Mouse (Mus musculus) ovary, adult 18-20 months (tissue): ENCODE data around the gene Phkg1.
"Not testable (repeated sequence)": the region's sequence is repeated elsewhere in the genome, so short reads cannot be mapped to it uniquely, and the experiment has no call there.

Source experiments
- DNase-seq: peaks from one replicate; pipeline ENCODE4 v3.0.0; 2022; ENCODE audit warnings: low spot score, mixed read lengths

Phkg1 gene

DNA sequence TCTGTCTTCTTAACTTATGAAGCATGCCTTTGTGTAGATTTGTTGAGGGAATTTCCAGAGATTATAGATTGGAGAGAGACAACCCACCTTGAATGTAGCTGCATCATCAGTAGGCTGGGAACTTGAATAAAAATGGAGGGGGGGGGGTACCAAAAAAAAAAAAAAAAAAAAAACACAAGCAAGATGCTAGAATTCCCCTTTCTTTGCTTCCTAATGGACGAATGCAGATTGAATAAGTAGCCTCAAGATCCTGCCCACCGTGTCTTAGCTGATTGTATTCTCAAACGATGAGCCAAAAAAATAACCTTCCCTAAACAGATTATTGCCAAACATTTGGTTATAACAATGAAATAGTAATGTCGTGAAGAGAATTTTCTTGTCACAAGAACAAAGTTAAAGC, 9.4 kb upstream of the Phkg1 start:
- no peak for DNase-seq

DNA sequence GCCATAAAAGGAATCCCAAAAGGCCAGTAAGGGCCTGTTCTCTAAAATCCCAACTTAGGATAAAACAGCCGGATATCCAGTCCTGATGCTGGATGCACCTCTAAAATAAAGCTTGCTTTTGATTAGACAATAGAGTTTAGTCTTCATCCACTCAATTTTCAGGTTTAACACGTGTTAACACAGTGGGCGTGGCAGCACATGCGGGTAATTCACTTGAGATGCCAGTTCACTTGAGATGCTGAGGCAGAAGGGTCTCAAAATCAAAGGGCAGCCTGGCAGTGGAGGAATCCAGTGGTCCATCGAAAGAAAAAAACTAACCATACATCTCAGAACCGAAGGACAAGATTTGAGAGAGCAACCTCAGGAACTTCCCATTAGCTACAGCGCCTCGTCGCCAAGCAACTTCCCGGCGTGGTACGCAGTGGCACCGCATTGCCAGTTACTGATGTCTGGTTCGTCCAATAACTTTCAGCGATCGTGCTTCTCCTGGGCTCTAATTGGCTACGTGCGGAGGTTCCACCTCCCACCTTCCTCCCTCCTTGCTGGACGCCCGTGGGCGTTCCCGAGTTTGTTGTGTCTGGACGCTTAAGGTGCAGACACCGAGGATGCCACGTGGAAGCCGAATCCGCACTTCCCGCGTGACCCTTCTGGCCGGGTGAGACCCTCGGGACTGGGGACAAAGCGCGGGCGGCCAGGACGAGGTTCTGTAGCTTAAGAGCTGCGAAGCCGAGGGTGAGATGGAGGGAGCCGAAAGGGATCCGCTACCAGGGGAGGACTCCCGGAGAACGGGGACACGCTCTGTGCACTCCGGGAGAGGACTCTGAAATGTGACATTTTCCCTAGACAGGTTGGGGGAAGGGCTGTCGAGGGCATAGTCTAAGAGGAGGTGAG, 2.9 kb downstream of the Phkg1 start, which contains the start of gene Zbed5:
Zbed5 (plus strand) TSS at position 526 of the 891 bp plus-strand sequence.
- DNase-seq, result peak; percentile 84

- not testable (repeated sequence) for DNase-seq
These were observed 8.0 kb downstream of the Phkg1 start for GRCm38 (mm10) chr5:129890390-129890789.

GRCm38 (mm10) chr5:129886911-129887636, 11.3 kb downstream of the Phkg1 start, which contains the start of gene Chchd2:
Gene Chchd2, minus strand, starts transcription at chr5:129887470.
- DNase-seq, result peak; percentile 94

- DNase-seq, result no peak
These were observed 12.1 kb downstream of the Phkg1 start for GRCm38 (mm10) chr5:129886271-129886670.

DNA sequence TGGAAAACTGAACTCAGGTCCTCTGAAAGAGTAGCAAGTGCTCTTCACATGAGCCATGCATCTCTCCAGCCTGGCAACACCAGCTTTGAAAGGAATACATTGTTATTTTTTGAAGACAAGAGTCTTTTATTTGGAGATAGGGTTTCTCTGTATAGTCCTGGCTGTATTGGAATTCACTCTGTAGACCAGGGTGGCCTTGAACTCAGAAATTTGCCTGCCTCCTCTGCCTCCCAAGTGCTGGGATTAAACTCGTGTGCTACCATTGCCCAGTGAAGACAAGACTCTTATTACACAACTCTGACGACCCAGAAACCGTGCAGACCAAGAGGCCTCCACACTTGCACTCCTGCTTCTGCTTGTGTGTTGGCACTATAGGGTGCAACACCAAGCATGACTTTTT, 18.5 kb downstream of the Phkg1 start:
- DNase-seq, result no peak

GRCm38 (mm10) chr5:129878946-129879345, 19.4 kb downstream of the Phkg1 start:
- DNase-seq, result peak; percentile 50

- no peak for DNase-seq
These were observed 20.5 kb downstream of the Phkg1 start for GRCm38 (mm10) chr5:129877731-129878455.

DNA sequence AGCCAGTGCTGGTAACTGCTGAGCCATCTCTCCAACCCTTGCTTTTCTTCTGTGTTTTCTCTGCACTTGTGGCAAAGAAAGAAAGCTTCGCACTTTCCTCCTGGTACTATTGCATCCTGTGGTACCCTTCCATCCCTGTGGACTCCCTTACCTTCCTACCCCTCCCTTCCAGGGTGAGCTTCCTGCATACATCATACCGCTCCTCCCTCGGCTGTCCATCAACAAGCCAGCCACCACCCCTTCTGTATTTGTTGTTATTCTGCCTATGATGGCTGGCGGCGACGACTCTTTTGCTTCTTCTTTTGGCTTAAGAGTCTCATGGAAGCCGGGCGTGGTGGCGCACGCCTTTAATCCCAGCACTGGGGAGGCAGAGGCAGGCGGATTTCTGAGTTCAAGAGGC, 23.3 kb downstream of the Phkg1 start:
- DNase-seq, result no peak

- no peak for DNase-seq
These were observed 24.4 kb downstream of the Phkg1 start for GRCm38 (mm10) chr5:129873942-129874341.

DNA sequence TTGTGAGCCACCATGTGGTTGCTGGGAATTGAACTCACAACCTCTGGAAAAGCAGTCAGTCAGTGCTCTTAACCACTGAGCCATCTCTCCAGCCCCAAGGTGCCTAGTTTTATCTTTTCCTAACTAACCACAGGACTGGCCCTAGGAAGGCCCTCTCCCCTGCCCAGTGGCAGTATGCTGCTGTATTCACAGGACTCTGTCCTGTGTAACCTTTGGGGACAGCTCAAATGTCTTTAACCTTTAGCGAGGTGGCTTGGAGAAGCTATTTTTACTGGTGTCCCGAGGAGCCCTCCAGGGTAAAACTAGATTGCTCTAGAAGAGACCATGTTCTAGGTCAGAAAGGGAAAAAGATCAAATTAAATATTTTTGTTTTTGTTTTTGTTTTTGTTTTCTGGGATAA, 27.1 kb downstream of the Phkg1 start:
- no peak for DNase-seq

- DNase-seq, result no peak
These were observed 28.9 kb downstream of the Phkg1 start for GRCm38 (mm10) chr5:129869238-129869995.

- DNase-seq, result no peak
These were observed 32.5 kb downstream of the Phkg1 start for GRCm38 (mm10) chr5:129865841-129866240.

DNA sequence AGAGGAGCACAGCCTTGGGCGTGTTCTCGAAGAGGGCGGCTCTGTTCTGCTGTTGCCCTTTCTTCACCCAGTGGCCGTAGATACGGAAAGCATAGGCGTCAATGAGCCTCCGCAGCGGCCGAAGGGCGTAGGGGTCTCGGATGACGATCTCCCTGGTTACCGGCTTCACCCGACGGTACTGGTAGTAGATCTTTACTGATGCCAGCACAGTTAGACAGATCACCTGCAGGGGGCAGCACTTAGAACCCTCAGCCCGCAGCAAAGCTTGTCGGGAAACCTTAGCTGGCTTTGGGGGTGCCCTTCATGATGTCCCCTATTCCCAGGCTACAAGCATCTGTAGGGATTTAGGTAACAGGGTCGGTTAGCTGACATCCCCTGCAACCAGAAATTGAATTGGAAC, 33.9 kb downstream of the Phkg1 start:
- no peak for DNase-seq

- DNase-seq, result no peak
These were observed 36.0 kb downstream of the Phkg1 start for GRCm38 (mm10) chr5:129862325-129862724.

- no peak for DNase-seq
These were observed 41.9 kb downstream of the Phkg1 start for GRCm38 (mm10) chr5:129856414-129856813.

- no peak for DNase-seq
These were observed 43.2 kb downstream of the Phkg1 start for GRCm38 (mm10) chr5:129855163-129855562.

GRCm38 (mm10) chr5:129847558-129847820, 50.9 kb downstream of the Phkg1 start:
- DNase-seq, result no peak

GRCm38 (mm10) chr5:129846752-129847557, 51.4 kb downstream of the Phkg1 start, which contains the start of gene Sumf2:
Gene Sumf2, plus strand, starts transcription at chr5:129846986.
- DNase-seq, result peak; percentile 93

- DNase-seq, result no peak
These were observed 53.5 kb downstream of the Phkg1 start for GRCm38 (mm10) chr5:129844848-129845247.
